Mouse (Mus musculus) limb, embryonic 15.5 days (tissue): ENCODE measurements around the gene Kxd1. TPM values are rescaled to one million over a fixed set of nuclear protein-coding genes. Genes with fewer than 3 reads are reported as not detected.
A peak's percentile ranks its signal among the peaks of the same experiment; 100 is the strongest.

Source experiments
- ATAC-seq: fragments of 200-750 bp; cut with Nextera tagmentation; 2 replicates; pipeline ENCODE4 v1.8.0; 2017; ENCODE audit warnings: low read depth, moderate TSS enrichment; ENCODE audit not compliant: insufficient number of reproducible peaks, low FRiP score, low TSS enrichment
- H3K27ac ChIP-seq: fragments of 300-500 bp; sonication (generic); 2 replicates; pipeline ENCODE4 v1.5.1; 2015; ENCODE audit warnings: moderate library complexity, mild to moderate bottlenecking, inconsistent platforms
- H3K27me3 ChIP-seq: fragments of 300-500 bp; sonication (generic); 2 replicates; pipeline ENCODE4 v1.6.1; 2015; ENCODE audit warnings: inconsistent platforms
- H3K36me3 ChIP-seq: fragments of 300-500 bp; sonication (generic); 2 replicates; pipeline ENCODE4 v1.6.1; 2015; ENCODE audit warnings: inconsistent platforms
- H3K4me1 ChIP-seq: fragments of 300-500 bp; sonication (generic); 2 replicates; pipeline ENCODE4 v1.6.1; 2015; ENCODE audit warnings: inconsistent platforms
- H3K4me2 ChIP-seq: fragments of 300-500 bp; sonication (generic); 2 replicates; pipeline ENCODE4 v1.6.1; 2015; ENCODE audit warnings: mild to moderate bottlenecking, inconsistent platforms
- H3K4me3 ChIP-seq: fragments of 300-500 bp; sonication (generic); 2 replicates; pipeline ENCODE4 v1.5.1; 2015; ENCODE audit warnings: mild to moderate bottlenecking, inconsistent platforms
- H3K9ac ChIP-seq: fragments of 300-500 bp; sonication (generic); 2 replicates; pipeline ENCODE4 v1.6.1; 2015; ENCODE audit warnings: inconsistent platforms
- H3K9me3 ChIP-seq: fragments of 300-500 bp; sonication (generic); 2 replicates; pipeline ENCODE4 v1.6.1; 2016; ENCODE audit warnings: inconsistent platforms
- WGBS: fragments of 180-500 bp; shearing (Covaris S2); methylation state at CpG from one replicate; pipeline ENCODE4 v1.1.7; 2015; 5-methylcytosine and 5-hydroxymethylcytosine counted together
- polyA plus RNA-seq: library from polyadenylated mRNA; unstranded; fragments of >200 nt; fragmentation: Nextera tagmentation; extraction: Ambion mirVana; gene quantifications from 2 replicates; pipeline ENCODE4 v1.2.1, GENCODE M21; 2015

Kxd1 gene
- polyA plus RNA-seq, 1 experiment from 2014 or later: 55.1 TPM

DNA sequence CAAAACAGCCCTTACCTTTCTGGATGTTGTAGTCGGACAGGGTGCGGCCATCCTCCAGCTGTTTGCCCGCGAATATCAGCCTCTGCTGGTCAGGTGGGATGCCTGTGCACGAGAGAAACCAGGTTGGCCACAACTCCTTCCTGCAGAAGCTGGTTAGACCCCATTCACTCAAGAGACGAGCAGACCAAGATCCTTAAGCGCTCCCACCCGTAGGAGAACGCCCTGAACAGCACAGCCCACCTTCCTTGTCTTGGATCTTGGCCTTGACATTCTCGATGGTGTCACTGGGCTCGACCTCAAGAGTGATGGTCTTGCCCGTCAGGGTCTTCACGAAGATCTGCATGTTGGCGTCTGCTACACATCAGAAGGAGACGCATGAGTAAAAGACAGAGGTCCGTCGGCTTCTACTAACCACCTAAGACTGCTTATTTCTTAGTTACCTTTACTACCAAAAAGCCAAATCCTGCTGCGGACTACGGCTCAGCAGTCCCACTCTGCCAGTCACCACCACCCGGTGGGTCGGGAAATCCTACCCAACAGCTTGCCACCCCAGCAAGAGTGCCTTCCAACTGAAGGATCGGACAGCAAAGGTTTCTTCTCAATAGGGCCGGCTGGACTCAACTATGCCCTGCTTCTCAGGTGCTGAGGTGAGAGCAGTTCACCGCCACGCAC is 18.3 kb downstream of the Kxd1 start:
- H3K4me1 ChIP-seq: peaks cover 51% of the 10 kb centered on the region

DNA sequence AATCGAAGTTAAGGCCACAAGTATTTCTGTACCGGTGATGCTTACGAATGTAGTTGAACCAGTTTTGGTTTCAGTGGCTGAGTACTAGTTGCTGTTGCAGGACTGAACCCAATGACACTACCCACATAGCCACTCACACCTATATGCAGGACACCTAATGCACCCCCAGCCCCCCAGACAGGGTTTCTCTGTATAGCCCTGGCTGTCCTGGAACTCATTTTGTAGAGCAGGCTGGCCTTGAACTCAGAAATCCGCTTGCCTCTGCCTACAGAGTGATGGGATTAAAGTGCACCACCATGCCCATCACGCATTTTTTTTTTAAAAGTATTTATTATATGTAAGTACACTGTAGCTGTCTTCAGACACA is 20.7 kb downstream of the Kxd1 start:
- H3K9ac ChIP-seq: no peak overlapping the region
- H3K4me1 ChIP-seq: peaks cover 63% of the 10 kb centered on the region
- peaks cover 9% of the 10 kb centered on the region for H3K27me3 ChIP-seq
- WGBS: 57% methylated on average over 5 of the region's 5 CpGs
- peak overlapping the region; percentile 76 for H3K4me3 ChIP-seq
- ATAC-seq: no peak
- peaks cover 22% of the 10 kb centered on the region for H3K36me3 ChIP-seq
- H3K27ac ChIP-seq: peak overlapping the region; percentile 96
- no peaks in the 10 kb centered on the region for H3K9me3 ChIP-seq
- H3K4me2 ChIP-seq: no peak overlapping the region

More for the DNA sequence above, 18.3 kb downstream of the Kxd1 start:
- H3K36me3 ChIP-seq: peaks cover 35% of the 10 kb centered on the region
- peak overlapping the region; percentile 98 for H3K27ac ChIP-seq
- peak overlapping the region; percentile 65 for H3K4me2 ChIP-seq
- H3K9ac ChIP-seq: peak overlapping the region; percentile 99
- peak overlapping the region; percentile 99 for H3K4me3 ChIP-seq
- no peak for ATAC-seq
- H3K9me3 ChIP-seq: no peaks in the 10 kb centered on the region
- no peaks in the 10 kb centered on the region for H3K27me3 ChIP-seq
- WGBS: 9% methylated on average over 25 of the region's 25 CpGs

DNA sequence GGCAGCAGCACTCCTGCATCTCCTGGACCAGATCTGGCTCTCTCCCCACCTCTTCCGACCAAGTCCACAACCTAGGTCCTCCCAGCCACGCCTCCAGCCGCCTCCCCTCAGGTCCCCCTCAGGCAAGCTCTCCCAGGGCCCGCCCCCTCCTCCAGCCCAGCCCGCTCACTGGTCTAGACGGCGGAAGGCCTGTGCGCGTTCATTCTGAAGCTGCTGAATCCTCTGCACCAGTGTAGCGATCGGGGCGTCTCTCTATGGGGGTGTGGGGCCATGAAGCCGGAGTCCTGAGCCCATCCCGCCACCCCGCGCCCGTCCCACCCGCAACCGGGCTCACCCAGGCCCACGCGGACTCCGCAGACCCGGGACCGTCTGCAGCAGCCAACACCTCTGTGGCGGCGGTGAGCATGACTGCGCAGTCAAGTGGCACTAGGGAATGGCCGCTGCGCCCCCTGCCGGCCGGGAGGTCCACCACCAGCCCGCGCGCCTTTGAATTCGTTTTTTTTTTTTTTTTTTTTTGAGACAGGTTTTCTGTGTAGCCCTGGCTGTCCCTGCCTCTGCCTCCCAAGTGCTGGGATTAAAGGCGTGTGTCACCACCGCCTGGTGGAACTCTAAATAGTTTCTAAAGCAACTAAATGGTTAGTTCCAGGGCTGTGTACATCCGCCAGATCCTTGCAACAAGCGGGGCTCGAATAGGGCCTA is 21.3 kb downstream of the Kxd1 start, which contains the start of gene Rex1bd:
Rex1bd (minus strand) TSS at position 425 of the 699 bp plus-strand sequence.
- WGBS: 2% methylated on average over 40 of the region's 40 CpGs
- H3K4me2 ChIP-seq: peak within 1 kb of the TSS; percentile 81
- peaks cover 22% of the 10 kb centered on the region for H3K36me3 ChIP-seq
- H3K27ac ChIP-seq: peak within 1 kb of the TSS; percentile 96
- H3K9me3 ChIP-seq: no peaks in the 10 kb centered on the region
- peak within 1 kb of the TSS; percentile 82 for H3K9ac ChIP-seq
- H3K4me1 ChIP-seq: peaks cover 63% of the 10 kb centered on the region
- peaks cover 14% of the 10 kb centered on the region for H3K27me3 ChIP-seq
- peak; percentile 86 for ATAC-seq
- H3K4me3 ChIP-seq: peak within 1 kb of the TSS; percentile 76

DNA sequence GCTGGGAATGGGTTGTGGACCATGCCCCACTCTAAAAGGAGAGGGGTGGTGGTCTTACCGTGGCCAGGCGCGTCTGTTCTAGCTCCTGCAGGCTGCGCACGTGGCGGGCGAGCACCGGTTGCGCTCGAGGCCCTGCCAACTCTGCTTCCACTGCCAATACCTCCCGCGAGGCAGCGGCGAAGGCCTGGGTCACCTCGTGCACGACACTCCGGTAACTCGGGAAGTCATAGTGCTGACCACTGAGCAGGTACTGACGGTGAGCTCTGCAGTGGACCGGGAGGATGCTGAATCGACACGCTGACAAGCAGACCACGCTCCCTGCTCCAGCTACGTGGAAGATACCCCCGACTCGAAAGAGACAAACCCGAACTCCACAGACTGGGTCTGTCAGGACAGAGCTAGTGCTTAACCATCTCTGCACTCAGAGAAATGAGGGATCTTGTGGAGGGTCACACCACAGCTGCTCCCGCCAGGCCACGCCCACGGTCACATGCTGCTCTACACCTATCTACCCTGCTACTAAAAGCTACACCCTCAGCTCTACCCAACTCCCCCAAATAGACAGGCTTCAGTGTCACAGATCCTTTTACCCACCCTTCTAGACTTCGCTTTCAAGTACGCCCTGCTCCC is 21.9 kb downstream of the Kxd1 start:
- peaks cover 22% of the 10 kb centered on the region for H3K36me3 ChIP-seq
- WGBS: 32% methylated on average over 32 of the region's 32 CpGs
- no peaks in the 10 kb centered on the region for H3K9me3 ChIP-seq
- peak; percentile 1; the same call in 1 of the 2 replicates for ATAC-seq
- peak overlapping the region; percentile 82 for H3K9ac ChIP-seq
- peaks cover 20% of the 10 kb centered on the region for H3K27me3 ChIP-seq
- H3K4me1 ChIP-seq: peaks cover 69% of the 10 kb centered on the region
- H3K27ac ChIP-seq: peak overlapping the region; percentile 96
- H3K4me2 ChIP-seq: peak overlapping the region; percentile 81
- H3K4me3 ChIP-seq: peak overlapping the region; percentile 76

DNA sequence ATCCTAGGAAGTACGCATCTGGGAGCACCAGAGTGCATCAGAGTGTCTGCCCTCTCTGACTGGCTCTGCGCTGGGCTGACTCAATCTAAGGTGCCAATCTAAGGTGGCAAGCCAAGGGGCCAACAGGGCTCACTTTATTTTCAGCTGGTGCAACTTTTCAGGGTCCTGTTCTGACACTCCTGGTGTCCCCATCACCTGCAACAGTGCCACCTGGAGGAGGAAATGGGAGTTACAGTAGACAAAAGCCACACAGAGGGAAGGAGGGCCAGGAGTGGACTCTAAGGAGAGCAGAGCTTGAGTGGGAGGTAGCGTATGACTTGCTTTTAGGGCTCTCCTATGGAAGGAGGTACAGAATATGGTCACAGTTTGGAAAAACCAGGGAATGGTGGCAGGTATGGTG is 22.9 kb downstream of the Kxd1 start:
- no peak for ATAC-seq
- Histone ChIP-seq H3K27ac (peak overlapping the region; percentile 73), H3K4me2 (peak overlapping the region; percentile 81; the same call in 1 of the 2 replicates)

DNA sequence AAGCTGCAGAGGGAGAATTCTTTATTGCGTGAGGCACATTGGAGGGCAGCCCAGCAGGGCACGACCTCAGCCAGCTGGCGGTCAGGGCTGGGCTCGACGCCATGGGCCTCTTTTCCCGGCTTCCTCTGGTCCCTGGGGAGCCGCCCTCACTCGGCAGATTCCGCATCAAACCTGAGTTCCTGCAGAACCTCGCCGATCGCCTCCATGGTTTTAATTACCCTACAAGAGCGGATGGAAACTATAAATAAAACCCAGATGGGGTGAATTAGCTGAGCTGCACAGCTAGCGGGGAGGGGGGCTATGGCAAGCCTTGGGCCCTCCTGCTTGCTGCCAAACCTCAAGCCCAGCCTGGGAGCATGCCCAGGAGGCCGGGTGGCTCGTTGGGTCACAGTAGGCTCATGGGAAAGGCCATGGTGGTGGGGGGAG is 23.5 kb downstream of the Kxd1 start:
- peak; percentile 18; the same call in 1 of the 2 replicates for ATAC-seq
- Histone ChIP-seq H3K36me3 (peaks cover 22% of the 10 kb centered on the region), H3K9ac (no peak overlapping the region), H3K4me2 (peak overlapping the region; percentile 36), H3K4me3 (no peak overlapping the region), H3K27me3 (peaks cover 35% of the 10 kb centered on the region), H3K4me1 (peaks cover 78% of the 10 kb centered on the region), H3K27ac (peak overlapping the region; percentile 73), H3K9me3 (no peaks in the 10 kb centered on the region)
- 23% methylated on average over 16 of the region's 16 CpGs for WGBS

More for the DNA sequence above, 22.9 kb downstream of the Kxd1 start:
- WGBS: 59% methylated on average over 3 of the region's 3 CpGs
- Histone ChIP-seq H3K9ac (no peak overlapping the region), H3K4me1 (peaks cover 77% of the 10 kb centered on the region), H3K27me3 (peaks cover 30% of the 10 kb centered on the region), H3K9me3 (no peaks in the 10 kb centered on the region), H3K4me3 (peak overlapping the region; percentile 76), H3K36me3 (peaks cover 22% of the 10 kb centered on the region)

DNA sequence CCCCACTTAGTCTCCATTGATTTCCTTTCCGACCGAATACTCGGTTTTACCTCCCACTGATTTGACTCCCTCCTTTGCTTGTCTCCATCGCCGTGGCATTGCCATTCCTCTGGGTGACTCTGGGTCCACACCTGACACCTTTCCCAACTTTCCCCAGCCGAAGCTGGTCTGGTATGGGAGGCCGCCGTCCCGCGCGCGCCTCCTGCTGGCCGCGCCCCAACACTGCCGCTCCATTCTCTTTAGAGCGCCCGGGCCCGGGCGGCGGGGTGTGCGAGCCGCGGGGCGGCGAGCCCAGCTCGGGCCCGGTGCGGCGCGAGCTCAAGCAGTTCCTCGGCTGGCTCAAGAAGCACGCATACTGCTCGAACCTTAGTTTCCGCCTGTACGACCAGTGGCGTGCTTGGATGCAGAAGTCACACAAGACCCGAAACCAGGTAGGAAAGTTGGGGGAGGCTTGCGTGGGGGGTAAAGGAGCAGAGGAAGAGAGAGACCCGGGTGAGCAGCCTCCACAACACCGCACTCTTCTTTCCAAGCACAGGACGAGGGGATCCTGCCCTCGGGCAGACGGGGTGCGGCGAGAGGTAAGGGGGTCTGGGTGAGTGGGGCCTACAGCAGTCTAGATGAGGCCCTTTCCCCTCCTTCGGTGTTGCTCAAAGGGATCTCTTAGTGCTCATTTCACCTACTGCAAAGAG is 24.6 kb downstream of the Kxd1 start:
- peaks cover 13% of the 10 kb centered on the region for H3K36me3 ChIP-seq
- H3K4me2 ChIP-seq: peak overlapping the region; percentile 31
- H3K4me1 ChIP-seq: peaks cover 69% of the 10 kb centered on the region
- no peak overlapping the region for H3K9ac ChIP-seq
- H3K27me3 ChIP-seq: peaks cover 40% of the 10 kb centered on the region
- no peak for ATAC-seq
- peak overlapping the region; percentile 9; the same call in 1 of the 2 replicates for H3K4me3 ChIP-seq
- H3K27ac ChIP-seq: peak overlapping the region; percentile 51
- H3K9me3 ChIP-seq: no peaks in the 10 kb centered on the region
- WGBS: 12% methylated on average over 46 of the region's 46 CpGs

DNA sequence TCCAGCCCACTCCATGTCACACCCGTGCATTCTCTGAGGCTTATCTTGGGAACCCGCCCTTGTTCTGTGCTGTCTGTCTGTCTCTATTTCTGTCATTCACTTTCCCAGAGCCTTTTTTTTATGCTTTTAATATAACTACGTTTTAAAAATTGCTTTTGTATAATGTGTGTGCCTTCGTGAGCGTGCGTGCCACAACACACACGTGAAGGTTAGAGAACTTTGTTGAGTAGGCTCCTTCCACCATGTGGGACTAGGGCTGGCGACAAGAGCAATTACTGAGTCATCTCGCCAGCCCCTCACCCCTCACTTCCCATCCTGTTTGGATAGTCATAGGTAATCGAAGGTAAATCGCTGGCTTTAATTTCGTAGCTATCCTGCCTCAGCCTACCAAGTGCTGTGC is 25.2 kb downstream of the Kxd1 start:
- WGBS: 39% methylated on average over 12 of the region's 12 CpGs
- Histone ChIP-seq H3K36me3 (peaks cover 8% of the 10 kb centered on the region), H3K27ac (peak overlapping the region; percentile 18; the same call in 1 of the 2 replicates), H3K4me2 (peak overlapping the region; percentile 32), H3K27me3 (peaks cover 43% of the 10 kb centered on the region), H3K9ac (no peak overlapping the region), H3K4me3 (peak overlapping the region; percentile 13; the same call in 1 of the 2 replicates), H3K4me1 (peaks cover 69% of the 10 kb centered on the region), H3K9me3 (no peaks in the 10 kb centered on the region)
- no peak for ATAC-seq

DNA sequence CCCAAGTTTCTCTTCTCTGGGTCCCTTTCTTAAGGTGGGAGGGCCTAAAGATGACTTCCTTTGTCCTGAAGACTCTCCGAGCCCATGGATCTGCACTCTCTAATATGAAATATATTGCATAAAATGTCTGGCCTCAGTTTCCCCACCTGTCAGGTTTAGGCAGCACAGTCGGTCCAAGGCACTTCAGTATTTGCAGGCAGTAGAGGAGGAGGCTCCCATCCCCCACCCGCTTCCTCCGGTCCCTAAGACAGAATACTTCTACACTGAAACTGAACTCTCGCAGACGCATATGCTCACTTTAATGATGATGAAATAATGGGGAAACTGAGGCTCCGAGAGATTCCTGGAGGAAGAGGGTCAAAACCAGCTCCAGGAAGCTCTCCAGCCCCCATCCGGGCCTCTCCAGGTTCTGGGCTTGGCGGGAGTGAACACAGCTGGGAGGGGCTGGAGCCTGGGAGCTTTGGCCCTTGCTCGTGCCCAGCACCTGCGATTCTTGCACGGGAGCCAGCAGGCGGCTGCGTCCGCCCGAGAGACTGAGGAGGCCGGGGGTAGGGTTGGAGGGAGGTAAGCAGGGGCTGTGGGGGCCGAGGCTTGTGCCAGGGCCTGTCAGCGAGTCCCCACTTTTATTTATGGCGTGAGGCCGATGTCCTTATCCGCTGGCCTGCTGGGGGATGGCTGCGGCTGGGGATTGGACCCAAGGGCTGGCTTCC is 25.8 kb downstream of the Kxd1 start:
- peak overlapping the region; percentile 13; the same call in 1 of the 2 replicates for H3K4me3 ChIP-seq
- no peaks in the 10 kb centered on the region for H3K9me3 ChIP-seq
- peaks cover 68% of the 10 kb centered on the region for H3K4me1 ChIP-seq
- WGBS: 16% methylated on average over 23 of the region's 23 CpGs
- H3K27ac ChIP-seq: 0 out of 2 replicates have a peak overlapping the region, but pooled peaks have one; percentile 18
- peak overlapping the region; percentile 32 for H3K4me2 ChIP-seq
- ATAC-seq: no peak
- no peak overlapping the region for H3K9ac ChIP-seq
- H3K27me3 ChIP-seq: peaks cover 48% of the 10 kb centered on the region
- peaks cover 2% of the 10 kb centered on the region for H3K36me3 ChIP-seq

DNA sequence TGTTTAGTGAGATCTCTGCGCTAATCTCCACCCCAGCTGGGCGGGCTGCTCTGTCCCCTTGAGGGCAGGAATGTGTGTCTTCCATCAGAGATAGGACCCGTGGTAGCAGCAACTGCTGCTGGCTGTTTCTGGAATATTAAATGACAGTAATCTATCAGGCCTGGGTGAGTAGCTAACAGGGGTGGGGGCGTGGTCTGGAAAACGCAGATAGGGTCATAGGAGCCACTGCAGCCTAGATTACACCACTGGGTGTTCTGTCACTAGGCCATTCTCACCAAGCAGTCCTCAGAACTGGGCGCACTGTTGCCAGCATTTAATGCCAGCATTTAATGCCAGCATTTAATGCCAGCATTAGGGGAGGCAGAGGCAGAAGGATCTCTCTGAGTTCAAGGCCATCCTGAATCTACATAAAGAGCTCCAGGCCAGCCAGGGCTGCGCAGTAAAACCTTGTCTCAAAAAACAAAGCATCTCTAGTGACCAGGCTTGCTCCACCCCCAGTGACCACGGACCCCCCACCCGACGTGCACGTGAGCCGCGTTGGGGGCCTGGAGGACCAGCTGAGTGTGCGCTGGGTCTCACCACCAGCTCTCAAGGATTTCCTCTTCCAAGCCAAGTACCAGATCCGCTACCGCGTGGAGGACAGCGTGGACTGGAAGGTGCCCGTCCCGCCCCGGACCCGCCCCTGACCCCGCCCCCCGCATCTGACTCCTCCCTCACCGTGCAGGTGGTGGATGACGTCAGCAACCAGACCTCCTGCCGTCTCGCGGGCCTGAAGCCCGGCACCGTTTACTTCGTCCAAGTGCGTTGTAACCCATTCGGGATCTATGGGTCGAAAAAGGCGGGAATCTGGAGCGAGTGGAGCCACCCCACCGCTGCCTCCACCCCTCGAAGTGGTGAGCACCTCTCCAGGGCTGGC is 27.1 kb downstream of the Kxd1 start:
- Histone ChIP-seq H3K4me3 (peak overlapping the region; percentile 10; the same call in 1 of the 2 replicates), H3K9me3 (no peaks in the 10 kb centered on the region), H3K9ac (no peak overlapping the region), H3K36me3 (no peaks in the 10 kb centered on the region), H3K27ac (no peak overlapping the region), H3K27me3 (peaks cover 60% of the 10 kb centered on the region), H3K4me1 (peaks cover 67% of the 10 kb centered on the region), H3K4me2 (peak overlapping the region; percentile 32)
- no peak for ATAC-seq
- 15% methylated on average over 38 of the region's 39 CpGs for WGBS
